13 mouse cellular contexts compared by ENCODE assay signal in genomic region chr2:44147971-44148370, GRCm38 (mm10).
DNase-seq lines count a peak whose midpoint lies in the region; ATAC-seq and TF ChIP-seq lines count a peak whose summit lies in the region.
"Had no signal": no experiment of that assay in that cellular context is flagged by ENCODE, and none has a peak within 500 bp of the region (broad histone marks: within the 10 kb centered on the region; RNA-seq: fewer than 3 reads in every experiment).

No protein-coding gene starts in this region.

- intact Hi-C loops in heart, postnatal 10 days (cut with DNase I): no loop called here
- intact Hi-C loops in left cerebral cortex, postnatal 14 days (cut with DNase I): no loop called here

- no peak for TF ChIP-seq POLR2A in testis, adult 2 months (IDR thresholded peaks at IDR 0.05; ENCODE audit: control insufficient read depth, low read depth, low read length)

- no peaks in the 10 kb centered on the region for H3K4me1 ChIP-seq in hindbrain, postnatal 0 days (ENCODE audit: insufficient read depth, low read length)
- H3K4me1 ChIP-seq in hindbrain, embryonic 14.5 days (replicated peaks; ENCODE audit: control insufficient read depth, insufficient read depth, low read length): no peaks in the 10 kb centered on the region
- H3K4me1 ChIP-seq in testis, adult 2 months (ENCODE audit: control insufficient read depth, insufficient read depth, low read length): no peaks in the 10 kb centered on the region
- 0 out of 2 replicates have a peak, but pooled peaks cover 4% of the 10 kb centered on the region for H3K4me1 ChIP-seq in stomach, embryonic 16.5 days (ENCODE audit: control insufficient read depth, insufficient read depth, low read length)
- H3K4me1 ChIP-seq: forebrain, embryonic 13.5 days; neural tube, embryonic 15.5 days had no signal

- ATAC-seq in hindbrain, postnatal 0 days: no peak
- ATAC-seq in hindbrain, embryonic 14.5 days (ENCODE audit: low FRiP score): no peak
- ATAC-seq in stomach, embryonic 16.5 days (ENCODE audit: insufficient read depth, low FRiP score): no peak
- ATAC-seq: forebrain, embryonic 13.5 days had no signal

- H3K27me3 ChIP-seq in hindbrain, postnatal 0 days (ENCODE audit: insufficient read depth, low read length): no peaks in the 10 kb centered on the region
- no peaks in the 10 kb centered on the region for H3K27me3 ChIP-seq in hindbrain, embryonic 14.5 days (ENCODE audit: control insufficient read depth, insufficient read depth, low read length)
- H3K27me3 ChIP-seq in testis, adult 2 months (ENCODE audit: control insufficient read depth, insufficient read depth, low read length): no peaks in the 10 kb centered on the region
- no peaks in the 10 kb centered on the region for H3K27me3 ChIP-seq in stomach, embryonic 16.5 days (ENCODE audit: control insufficient read depth, insufficient read depth, low read length)
- H3K27me3 ChIP-seq: forebrain, embryonic 13.5 days; neural tube, embryonic 15.5 days had no signal

- H3K36me3 ChIP-seq in hindbrain, postnatal 0 days (ENCODE audit: insufficient read depth, low read length): no peaks in the 10 kb centered on the region
- no peaks in the 10 kb centered on the region for H3K36me3 ChIP-seq in hindbrain, embryonic 14.5 days (replicated peaks; ENCODE audit: control insufficient read depth, insufficient read depth)
- no peaks in the 10 kb centered on the region for H3K36me3 ChIP-seq in testis, adult 2 months (ENCODE audit: control insufficient read depth, insufficient read depth, low read length)
- no peaks in the 10 kb centered on the region for H3K36me3 ChIP-seq in stomach, embryonic 16.5 days (ENCODE audit: control insufficient read depth, insufficient read depth, low read length)
- H3K36me3 ChIP-seq: limb, embryonic 10.5 days; neural tube, embryonic 15.5 days had no signal

- H3K9ac ChIP-seq in hindbrain, postnatal 0 days (replicated peaks; ENCODE audit: low read length): no peak overlapping the region
- no peak overlapping the region for H3K9ac ChIP-seq in hindbrain, embryonic 14.5 days
- H3K9ac ChIP-seq in stomach, embryonic 16.5 days (ENCODE audit: low read length): peak overlapping the region; percentile 43; the same call in 1 of the 2 replicates
- H3K9ac ChIP-seq: forebrain, embryonic 13.5 days; neural tube, embryonic 15.5 days had no signal

- 35% methylated on average over 7 of the region's 7 CpGs for WGBS in hindbrain, postnatal 0 days
- WGBS in hindbrain, embryonic 14.5 days: 47% methylated on average over 7 of the region's 7 CpGs
- WGBS in stomach, embryonic 16.5 days: 46% methylated on average over 7 of the region's 7 CpGs

- H3K27ac ChIP-seq in hindbrain, postnatal 0 days: no peak overlapping the region
- H3K27ac ChIP-seq in hindbrain, embryonic 14.5 days: no peak overlapping the region
- peak overlapping the region; percentile 61 for H3K27ac ChIP-seq in testis, adult 2 months (ENCODE audit: control insufficient read depth, insufficient read depth, low read depth, low read length)
- H3K27ac ChIP-seq in stomach, embryonic 16.5 days (ENCODE audit: low read length): peak overlapping the region; percentile 93
- H3K27ac ChIP-seq: forebrain, embryonic 13.5 days; limb, embryonic 10.5 days; neural tube, embryonic 15.5 days had no signal

- TF ChIP-seq CTCF in hindbrain, postnatal 0 days (IDR thresholded peaks at IDR 0.05; ENCODE audit: low read depth): no peak
- TF ChIP-seq CTCF in testis, adult 2 months (IDR thresholded peaks at IDR 0.05; ENCODE audit: control insufficient read depth, insufficient read depth, insufficient replicate concordance, low read depth, low read length): no peak

- H3K9me3 ChIP-seq in hindbrain, postnatal 0 days (ENCODE audit: low read length): no peaks in the 10 kb centered on the region
- no peaks in the 10 kb centered on the region for H3K9me3 ChIP-seq in hindbrain, embryonic 14.5 days (ENCODE audit: control insufficient read depth, low read length)
- no peaks in the 10 kb centered on the region for H3K9me3 ChIP-seq in stomach, embryonic 16.5 days (replicated peaks; ENCODE audit: control insufficient read depth, low read length)
- H3K9me3 ChIP-seq: forebrain, embryonic 13.5 days; limb, embryonic 10.5 days; neural tube, embryonic 15.5 days had no signal

- no peak overlapping the region for H3K4me3 ChIP-seq in hindbrain, postnatal 0 days (ENCODE audit: low read length)
- H3K4me3 ChIP-seq in hindbrain, embryonic 14.5 days (replicated peaks; ENCODE audit: low read length): no peak overlapping the region
- no peak overlapping the region for H3K4me3 ChIP-seq in testis, adult 2 months (ENCODE audit: control insufficient read depth, low read depth, low read length)
- no peak overlapping the region for H3K4me3 ChIP-seq in stomach, embryonic 16.5 days (replicated peaks; ENCODE audit: low read length)
- H3K4me3 ChIP-seq: forebrain, embryonic 13.5 days; limb, embryonic 10.5 days; neural tube, embryonic 15.5 days had no signal

- peak overlapping the region; percentile 30; the same call in 1 of the 2 replicates for H3K4me2 ChIP-seq in hindbrain, postnatal 0 days (ENCODE audit: low read depth, low read length)
- H3K4me2 ChIP-seq in hindbrain, embryonic 14.5 days (replicated peaks): no peak overlapping the region
- no peak overlapping the region for H3K4me2 ChIP-seq in stomach, embryonic 16.5 days (ENCODE audit: low read depth, low read length)
- H3K4me2 ChIP-seq: forebrain, embryonic 13.5 days; midbrain, embryonic 11.5 days; neural tube, embryonic 15.5 days had no signal

- DNase-seq in hindbrain, postnatal 0 days (ENCODE audit: low spot score): peak; percentile 17
- no peak for DNase-seq in hindbrain, embryonic 14.5 days (ENCODE audit: low spot score)
- no peak for DNase-seq in testis, postnatal 14 days (ENCODE audit: low spot score)
- DNase-seq in heart, postnatal 10 days: peak; percentile 26 to 47
- no peak for DNase-seq in adrenal gland, postnatal 36 days
- no peak for DNase-seq in left cerebral cortex, postnatal 14 days (ENCODE audit: low spot score in 2 of 2)
- DNase-seq: adrenal gland, postnatal 14 days had no signal

Comparison
In these comparisons a context has a peak if more than half of its experiments do, and no peak if none do; other contexts are left out.
1. DNase-seq: peak in hindbrain, postnatal 0 days (single experiment) and heart, postnatal 10 days (2 of 2); none in hindbrain, embryonic 14.5 days (single experiment), testis, postnatal 14 days (single experiment), adrenal gland, postnatal 36 days (0 of 2) and left cerebral cortex, postnatal 14 days (0 of 2).
2. H3K27ac ChIP-seq: peak in testis, adult 2 months (single experiment) and stomach, embryonic 16.5 days (single experiment); none in hindbrain, postnatal 0 days (single experiment) and hindbrain, embryonic 14.5 days (single experiment).